Mouse (Mus musculus): ENCODE data around the gene Atp5mpl. TPM values are rescaled to one million over a fixed set of nuclear protein-coding genes. Genes with fewer than 3 reads are reported as not detected.

Atp5mpl gene
- polyA plus RNA-seq (2012; fragmentation: generic; extraction: Trizol), result 645 TPM

GRCm38 (mm10) chr12:111966683-111967173, at the start of gene Atp5mpl:
TSS of gene Atp5mpl (minus strand) at chr12:111966977.
- no peak for TF ChIP-seq TCF12 (IDR thresholded peaks at IDR 0.05; ENCODE audit: insufficient read depth, poor library complexity, severe bottlenecking)
- peak in 1 of 3 experiments; percentile 9 for TF ChIP-seq MYOD1 (IDR thresholded peaks at IDR 0.05; ENCODE audit: control insufficient read depth in 1 of 3, insufficient read length in 2 of 3, low read depth in 2 of 3)
- TF ChIP-seq POLR2AphosphoS2 (IDR thresholded peaks at IDR 0.05; ENCODE audit: insufficient read length, low read depth), result peak; percentile 66
- TF ChIP-seq POLR2A (IDR thresholded peaks at IDR 0.05; ENCODE audit: insufficient read length, low read depth), result peak; percentile 56
- H3ac ChIP-seq (ENCODE audit: control insufficient read depth, insufficient read length), result peak within 1 kb of the TSS; percentile 33
- peaks cover 5% of the 10 kb centered on the region for H3K36me3 ChIP-seq (ENCODE audit: control insufficient read depth, insufficient read depth)
- peaks cover 29% of the 10 kb centered on the region for H3K79me2 ChIP-seq (ENCODE audit: control insufficient read depth, insufficient read depth)
- no peaks in the 10 kb centered on the region for H3K27me3 ChIP-seq (ENCODE audit: control insufficient read depth, insufficient read depth, insufficient read length)
- H3K4me2 ChIP-seq (ENCODE audit: low read depth), result peak within 1 kb of the TSS; percentile 99
- H3K4me3 ChIP-seq, result peak within 1 kb of the TSS; percentile 75

GRCm38 (mm10) chr12:112016346-112016745, 49.6 kb upstream of the Atp5mpl start:
- Histone ChIP-seq H3K4me3 (no peak overlapping the region), H3K79me2 (ENCODE audit: control insufficient read depth, insufficient read depth) (no peaks in the 10 kb centered on the region), H3ac (ENCODE audit: control insufficient read depth, insufficient read length) (no peak overlapping the region), H3K4me2 (ENCODE audit: low read depth) (no peak overlapping the region), H3K27me3 (ENCODE audit: control insufficient read depth, insufficient read depth, insufficient read length) (no peaks in the 10 kb centered on the region), H3K36me3 (ENCODE audit: control insufficient read depth, insufficient read depth) (no peaks in the 10 kb centered on the region)
- no peak for TF ChIP-seq TCF3 (IDR thresholded peaks at IDR 0.05; ENCODE audit: insufficient read length, low read depth)
- no peak for TF ChIP-seq POLR2AphosphoS2 (IDR thresholded peaks at IDR 0.05; ENCODE audit: insufficient read length, low read depth)
- TF ChIP-seq CEBPB (IDR thresholded peaks at IDR 0.05; ENCODE audit: insufficient read depth, poor library complexity, severe bottlenecking), result no peak
- no peak for TF ChIP-seq MAX (IDR thresholded peaks at IDR 0.05; ENCODE audit: low read depth)
- TF ChIP-seq USF1 (IDR thresholded peaks at IDR 0.05; ENCODE audit: low read depth), result no peak
- no peak for TF ChIP-seq E2F4 (IDR thresholded peaks at IDR 0.05; ENCODE audit: insufficient read depth)
- no peak for TF ChIP-seq REST (IDR thresholded peaks at IDR 0.05; ENCODE audit: insufficient read depth, insufficient read length)
- no peak for TF ChIP-seq TCF12 (IDR thresholded peaks at IDR 0.05; ENCODE audit: insufficient read depth, poor library complexity, severe bottlenecking)
- TF ChIP-seq POLR2A (IDR thresholded peaks at IDR 0.05; ENCODE audit: insufficient read length, low read depth), result no peak

DNA sequence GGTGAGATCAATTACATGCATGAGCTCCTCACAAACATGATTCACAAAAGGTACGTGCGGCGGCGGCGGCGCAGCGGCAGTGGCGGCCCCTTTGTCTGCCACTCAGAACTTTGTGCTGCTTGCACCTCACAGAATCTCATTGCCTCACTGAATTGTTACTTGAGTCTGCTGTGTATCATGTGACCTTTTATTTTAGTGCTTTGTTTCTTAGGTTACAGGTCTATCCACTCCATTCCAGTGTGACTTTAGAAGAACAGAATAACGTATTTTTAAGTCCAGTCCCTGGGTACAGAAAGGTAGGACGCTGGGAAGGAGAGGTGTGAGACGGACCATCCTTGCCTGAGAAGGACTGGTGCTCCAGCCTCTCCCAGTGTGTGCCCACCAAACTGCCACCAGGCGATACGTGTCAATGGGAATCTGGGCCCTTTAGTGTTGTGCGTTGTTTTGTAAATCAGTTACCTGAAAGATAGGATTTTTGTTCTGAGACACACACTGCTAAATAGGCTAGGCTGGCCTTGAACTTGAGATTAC, 46.6 kb upstream of the Atp5mpl start:
- Histone ChIP-seq H3ac (ENCODE audit: control insufficient read depth, insufficient read length) (no peak overlapping the region), H3K27me3 (ENCODE audit: control insufficient read depth, insufficient read depth, insufficient read length) (no peaks in the 10 kb centered on the region), H3K36me3 (ENCODE audit: control insufficient read depth, insufficient read depth) (no peaks in the 10 kb centered on the region), H3K4me2 (ENCODE audit: low read depth) (no peak overlapping the region), H3K4me3 (no peak overlapping the region), H3K79me2 (ENCODE audit: control insufficient read depth, insufficient read depth) (no peaks in the 10 kb centered on the region)
- TF ChIP-seq POLR2AphosphoS2 (IDR thresholded peaks at IDR 0.05; ENCODE audit: insufficient read length, low read depth), result no peak
- no peak for TF ChIP-seq MYOD1 (IDR thresholded peaks at IDR 0.05; ENCODE audit: control insufficient read depth in 1 of 3, insufficient read length in 2 of 3, low read depth in 2 of 3)
- TF ChIP-seq USF1 (IDR thresholded peaks at IDR 0.05; ENCODE audit: low read depth), result no peak
- TF ChIP-seq E2F4 (IDR thresholded peaks at IDR 0.05; ENCODE audit: insufficient read depth), result no peak
- TF ChIP-seq CEBPB (IDR thresholded peaks at IDR 0.05; ENCODE audit: insufficient read depth, poor library complexity, severe bottlenecking), result no peak
- TF ChIP-seq REST (IDR thresholded peaks at IDR 0.05; ENCODE audit: insufficient read depth, insufficient read length), result no peak
- TF ChIP-seq SRF (IDR thresholded peaks at IDR 0.05; ENCODE audit: control insufficient read depth, insufficient read length, low read depth), result no peak

GRCm38 (mm10) chr12:112012511-112013270, 45.9 kb upstream of the Atp5mpl start:
- Histone ChIP-seq H3K4me2 (ENCODE audit: low read depth) (no peak overlapping the region), H3K27me3 (ENCODE audit: control insufficient read depth, insufficient read depth, insufficient read length) (no peaks in the 10 kb centered on the region), H3K79me2 (ENCODE audit: control insufficient read depth, insufficient read depth) (no peaks in the 10 kb centered on the region), H3K4me3 (no peak overlapping the region), H3ac (ENCODE audit: control insufficient read depth, insufficient read length) (no peak overlapping the region), H3K36me3 (ENCODE audit: control insufficient read depth, insufficient read depth) (no peaks in the 10 kb centered on the region)
- TF ChIP-seq REST (IDR thresholded peaks at IDR 0.05; ENCODE audit: insufficient read depth, insufficient read length) (no peak), USF1 (IDR thresholded peaks at IDR 0.05; ENCODE audit: low read depth) (no peak), CEBPB (IDR thresholded peaks at IDR 0.05; ENCODE audit: insufficient read depth, poor library complexity, severe bottlenecking) (no peak), POLR2A (IDR thresholded peaks at IDR 0.05; ENCODE audit: insufficient read length, low read depth) (no peak), TCF12 (IDR thresholded peaks at IDR 0.05; ENCODE audit: insufficient read depth, poor library complexity, severe bottlenecking) (no peak)

DNA sequence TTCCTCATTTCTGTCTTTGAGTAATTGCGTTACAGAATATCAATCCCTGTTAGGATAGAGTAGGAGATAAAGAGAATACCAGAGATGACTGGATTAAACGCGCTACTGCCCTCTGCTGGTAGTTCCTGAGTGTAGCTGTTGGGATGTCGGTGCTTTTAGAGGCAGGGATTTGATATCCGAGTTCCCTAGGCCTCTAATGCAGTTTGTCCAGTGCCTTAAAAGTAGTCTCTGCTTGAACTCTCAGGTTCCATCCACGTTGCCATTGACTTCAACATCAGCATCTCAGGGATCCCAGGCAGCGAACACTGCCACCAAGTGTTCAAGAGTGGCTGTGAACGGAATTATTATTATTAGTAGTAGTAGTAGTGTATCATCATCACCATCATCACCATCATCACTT, 34.4 kb upstream of the Atp5mpl start:
- TF ChIP-seq REST (IDR thresholded peaks at IDR 0.05; ENCODE audit: insufficient read depth, insufficient read length) (no peak), TCF3 (IDR thresholded peaks at IDR 0.05; ENCODE audit: insufficient read length, low read depth) (no peak)
- Histone ChIP-seq H3ac (ENCODE audit: control insufficient read depth, insufficient read length) (no peak overlapping the region), H3K36me3 (ENCODE audit: control insufficient read depth, insufficient read depth) (no peaks in the 10 kb centered on the region), H3K27me3 (ENCODE audit: control insufficient read depth, insufficient read depth, insufficient read length) (peaks cover 5% of the 10 kb centered on the region), H3K79me2 (ENCODE audit: control insufficient read depth, insufficient read depth) (no peaks in the 10 kb centered on the region), H3K4me3 (no peak overlapping the region), H3K4me2 (ENCODE audit: low read depth) (no peak overlapping the region)
